Mouse (Mus musculus) kidney, postnatal 25 days (tissue): ENCODE measurements at regions not wholly inside any gene's neighbourhood (a gene's known extent, or its start where the extent isn't known, plus 50 kb on each side); places are given as distances from the start of the nearest gene placed in this dataset.

Experiments used
- DNase-seq, 2 experiments: peaks; one replicate each; pipeline ENCODE4 v3.0.0; 2021; ENCODE audit warnings: mixed read lengths in 2 of 2

GRCm38 (mm10) chr6:16572828-16573227, 325.4 kb downstream of the Tfec start:
- no peak for DNase-seq

- no peak for DNase-seq
Measured at GRCm38 (mm10) chr6:16551945-16552673, 346.1 kb downstream of the Tfec start.

GRCm38 (mm10) chr6:16551131-16551530, 347.1 kb downstream of the Tfec start:
- no peak for DNase-seq

GRCm38 (mm10) chr6:16550445-16550844, 347.8 kb downstream of the Tfec start:
- peak; percentile 50 to 52 for DNase-seq

GRCm38 (mm10) chr6:16514054-16514453, 384.2 kb downstream of the Tfec start:
- no peak for DNase-seq

GRCm38 (mm10) chr6:16513541-16513940, 384.7 kb downstream of the Tfec start:
- DNase-seq = no peak

- peak in 1 of 2 experiments; percentile 23 for DNase-seq
Measured at GRCm38 (mm10) chr6:16503836-16504235, 394.4 kb downstream of the Tfec start.

- no peak for DNase-seq
Measured at GRCm38 (mm10) chr6:16487015-16487630, 411.1 kb downstream of the Tfec start.

- no peak for DNase-seq
Measured at GRCm38 (mm10) chr6:16483295-16483694, 414.9 kb downstream of the Tfec start.

GRCm38 (mm10) chr6:16468693-16469375, 429.4 kb downstream of the Tfec start:
- no peak for DNase-seq

GRCm38 (mm10) chr6:16458279-16458678, 440.0 kb downstream of the Tfec start:
- no peak for DNase-seq
